Mouse (Mus musculus): ENCODE measurements around the gene Gm10392. TPM values are rescaled to one million over a fixed set of nuclear protein-coding genes. Genes with fewer than 3 reads are reported as not detected.
"Not testable (repeated sequence)": the region's sequence is repeated elsewhere in the genome, so short reads cannot be mapped to it uniquely, and the experiment has no call there.

Gm10392 gene
- polyA plus RNA-seq (2015; fragmentation: Nextera tagmentation; extraction: Ambion mirVana), result 0.18 and 0.28 TPM in 2 replicates

GRCm38 (mm10) chr11:77519043-77519442 lies at the start of gene Gm10392:
TSS of gene Gm10392 (minus strand) at chr11:77519198.
- H3K4me1 ChIP-seq (ENCODE audit: insufficient read depth), result peaks cover 44% of the 10 kb centered on the region
- H3K27me3 ChIP-seq (ENCODE audit: insufficient read depth, low read length), result peaks cover 18% of the 10 kb centered on the region
- H3K9ac ChIP-seq (replicated peaks), result peak within 1 kb of the TSS; percentile 9; the same call in 1 of the 2 replicates
- H3K4me3 ChIP-seq (ENCODE audit: low read depth, low read length), result no peak within 1 kb of the TSS
- DNase-seq, result peak; percentile 54
- TF ChIP-seq EP300 (IDR thresholded peaks at IDR 0.05; ENCODE audit: low read depth) (no peak), CTCF (IDR thresholded peaks at IDR 0.05; ENCODE audit: low read depth) (no peak)
- H3K9me3 ChIP-seq (ENCODE audit: low read length), result no peaks in the 10 kb centered on the region
- 21% methylated on average over 5 of the region's 5 CpGs for WGBS (ENCODE audit: insufficient replicate concordance)
- ATAC-seq, result no peak
- no peaks in the 10 kb centered on the region for H3K36me3 ChIP-seq (replicated peaks; ENCODE audit: insufficient read depth, low read length)
- H3K27ac ChIP-seq (ENCODE audit: low read depth), result peak within 1 kb of the TSS; percentile 86
- H3K4me2 ChIP-seq (ENCODE audit: low read depth, low read length), result peak within 1 kb of the TSS; percentile 9; the same call in 1 of the 2 replicates

- TF ChIP-seq CTCF (IDR thresholded peaks at IDR 0.05; ENCODE audit: low read depth) (no peak), EP300 (IDR thresholded peaks at IDR 0.05; ENCODE audit: low read depth) (no peak)
- DNase-seq (peak; percentile 21), ATAC-seq (no peak)
- no peak overlapping the region for H3K9ac ChIP-seq (replicated peaks)
- WGBS (ENCODE audit: insufficient replicate concordance), result 83% methylated on average over 7 of the region's 7 CpGs
- H3K27me3 ChIP-seq (ENCODE audit: insufficient read depth, low read length), result no peaks in the 10 kb centered on the region
- no peaks in the 10 kb centered on the region for H3K9me3 ChIP-seq (ENCODE audit: low read length)
- H3K36me3 ChIP-seq (replicated peaks; ENCODE audit: insufficient read depth, low read length), result peaks cover 54% of the 10 kb centered on the region
- H3K4me2 ChIP-seq (ENCODE audit: low read depth, low read length), result no peak overlapping the region
- H3K27ac ChIP-seq (ENCODE audit: low read depth), result no peak overlapping the region
- no peak overlapping the region for H3K4me3 ChIP-seq (ENCODE audit: low read depth, low read length)
- H3K4me1 ChIP-seq (ENCODE audit: insufficient read depth), result no peaks in the 10 kb centered on the region
These were observed 26.3 kb upstream of the Gm10392 start for GRCm38 (mm10) chr11:77545261-77545660.

- no peak for DNase-seq
- no peaks in the 10 kb centered on the region for H3K4me1 ChIP-seq (ENCODE audit: insufficient read depth)
These were observed 13.3 kb upstream of the Gm10392 start for GRCm38 (mm10) chr11:77532202-77532846.

GRCm38 (mm10) chr11:77530862-77531261 lies 11.9 kb upstream of the Gm10392 start:
- ATAC-seq, result no peak
- 61% methylated on average over 2 of the region's 2 CpGs for WGBS (ENCODE audit: insufficient replicate concordance)
- Histone ChIP-seq H3K9me3 (ENCODE audit: low read length) (no peaks in the 10 kb centered on the region), H3K27ac (ENCODE audit: low read depth) (no peak overlapping the region), H3K4me1 (ENCODE audit: insufficient read depth) (no peaks in the 10 kb centered on the region), H3K4me2 (ENCODE audit: low read depth, low read length) (no peak overlapping the region), H3K9ac (replicated peaks) (no peak overlapping the region), H3K27me3 (ENCODE audit: insufficient read depth, low read length) (no peaks in the 10 kb centered on the region), H3K4me3 (ENCODE audit: low read depth, low read length) (no peak overlapping the region), H3K36me3 (replicated peaks; ENCODE audit: insufficient read depth, low read length) (peaks cover 6% of the 10 kb centered on the region; the same call in 1 of the 2 replicates)
- DNase-seq, result no peak
- TF ChIP-seq CTCF (IDR thresholded peaks at IDR 0.05; ENCODE audit: low read depth), result no peak
- no peak for TF ChIP-seq EP300 (IDR thresholded peaks at IDR 0.05; ENCODE audit: low read depth)

More at GRCm38 (mm10) chr11:77532202-77532846, 13.3 kb upstream of the Gm10392 start:
- Histone ChIP-seq H3K9ac (replicated peaks) (no peak overlapping the region), H3K4me2 (ENCODE audit: low read depth, low read length) (no peak overlapping the region), H3K27me3 (ENCODE audit: insufficient read depth, low read length) (no peaks in the 10 kb centered on the region), H3K36me3 (replicated peaks; ENCODE audit: insufficient read depth, low read length) (peaks cover 17% of the 10 kb centered on the region), H3K9me3 (ENCODE audit: low read length) (no peaks in the 10 kb centered on the region), H3K27ac (ENCODE audit: low read depth) (no peak overlapping the region), H3K4me3 (ENCODE audit: low read depth, low read length) (no peak overlapping the region)
- TF ChIP-seq EP300 (IDR thresholded peaks at IDR 0.05; ENCODE audit: low read depth), result no peak
- no peak for TF ChIP-seq CTCF (IDR thresholded peaks at IDR 0.05; ENCODE audit: low read depth)
- ATAC-seq, result no peak
- WGBS (ENCODE audit: insufficient replicate concordance), result 80% methylated on average over 4 of the region's 4 CpGs

GRCm38 (mm10) chr11:77529644-77530043 lies 10.6 kb upstream of the Gm10392 start:
- peaks cover 6% of the 10 kb centered on the region; the same call in 1 of the 2 replicates for H3K36me3 ChIP-seq (replicated peaks; ENCODE audit: insufficient read depth, low read length)
- DNase-seq (no peak), ATAC-seq (no peak)
- no peak for TF ChIP-seq EP300 (IDR thresholded peaks at IDR 0.05; ENCODE audit: low read depth)
- no peak for TF ChIP-seq CTCF (IDR thresholded peaks at IDR 0.05; ENCODE audit: low read depth)
- WGBS (ENCODE audit: insufficient replicate concordance), result 50% methylated on average over 3 of the region's 3 CpGs
- no peak overlapping the region for H3K27ac ChIP-seq (ENCODE audit: low read depth)
- no peaks in the 10 kb centered on the region for H3K27me3 ChIP-seq (ENCODE audit: insufficient read depth, low read length)
- no peak overlapping the region for H3K4me2 ChIP-seq (ENCODE audit: low read depth, low read length)
- no peak overlapping the region for H3K4me3 ChIP-seq (ENCODE audit: low read depth, low read length)
- no peaks in the 10 kb centered on the region for H3K9me3 ChIP-seq (ENCODE audit: low read length)
- H3K4me1 ChIP-seq (ENCODE audit: insufficient read depth), result no peaks in the 10 kb centered on the region
- H3K9ac ChIP-seq (replicated peaks), result no peak overlapping the region

GRCm38 (mm10) chr11:77528420-77528819 lies 9.4 kb upstream of the Gm10392 start:
- 85% methylated on average over 3 of the region's 3 CpGs for WGBS (ENCODE audit: insufficient replicate concordance)
- H3K27ac ChIP-seq (ENCODE audit: low read depth); H3K36me3 ChIP-seq (replicated peaks; ENCODE audit: insufficient read depth, low read length); H3K4me2 ChIP-seq (ENCODE audit: low read depth, low read length); H3K4me3 ChIP-seq (ENCODE audit: low read depth, low read length); ATAC-seq; H3K9ac ChIP-seq (replicated peaks); H3K4me1 ChIP-seq (ENCODE audit: insufficient read depth); H3K9me3 ChIP-seq (ENCODE audit: low read length); H3K27me3 ChIP-seq (ENCODE audit: insufficient read depth, low read length); DNase-seq: not testable (repeated sequence)
